Mouse (Mus musculus) midbrain, embryonic 15.5 days (tissue): Measurements from ENCODE around the gene Tlx2. TPM values are rescaled to one million over a fixed set of nuclear protein-coding genes. Genes with fewer than 3 reads are reported as not detected.

Experiments
- ATAC-seq: fragments of 200-750 bp; cut with Nextera tagmentation; replicated peaks from 2 replicates; pipeline ENCODE4 v1.8.0; 2017; ENCODE audit warnings: moderate TSS enrichment
- H3K27ac ChIP-seq: fragments of 300-500 bp; sonication (generic); 2 replicates; pipeline ENCODE4 v1.5.1; 2015; ENCODE audit warnings: mild to moderate bottlenecking, inconsistent platforms
- H3K27me3 ChIP-seq: fragments of 300-500 bp; sonication (generic); replicated peaks from 2 replicates; pipeline ENCODE4 v1.6.1; 2015; ENCODE audit warnings: inconsistent platforms
- H3K36me3 ChIP-seq: fragments of 300-500 bp; sonication (generic); replicated peaks from 2 replicates; pipeline ENCODE4 v1.6.1; 2015; ENCODE audit warnings: inconsistent platforms
- H3K4me1 ChIP-seq: fragments of 300-500 bp; sonication (generic); 2 replicates; pipeline ENCODE4 v1.6.1; 2015; ENCODE audit warnings: inconsistent platforms
- H3K4me2 ChIP-seq: fragments of 300-500 bp; sonication (generic); 2 replicates; pipeline ENCODE4 v1.6.1; 2015; ENCODE audit warnings: inconsistent platforms, mild to moderate bottlenecking, moderate library complexity
- H3K4me3 ChIP-seq: fragments of 300-500 bp; sonication (generic); 2 replicates; pipeline ENCODE4 v1.5.1; 2015; ENCODE audit warnings: mild to moderate bottlenecking, inconsistent platforms
- H3K9ac ChIP-seq: fragments of 300-500 bp; sonication (generic); 2 replicates; pipeline ENCODE4 v1.6.1; 2015; ENCODE audit warnings: mild to moderate bottlenecking, inconsistent platforms
- H3K9me3 ChIP-seq: fragments of 300-500 bp; sonication (generic); 2 replicates; pipeline ENCODE4 v1.6.1; 2016; ENCODE audit warnings: inconsistent platforms
- WGBS: fragments of 180-500 bp; shearing (Covaris S2); methylation state at CpG from one replicate; pipeline ENCODE4 v1.1.7; 2015; ENCODE audit warnings: mixed read lengths; 5-methylcytosine and 5-hydroxymethylcytosine counted together
- polyA plus RNA-seq: library from polyadenylated mRNA; unstranded; fragments of >200 nt; fragmentation: Nextera tagmentation; extraction: Ambion mirVana; gene quantifications from 2 replicates; pipeline ENCODE4 v1.2.1, GENCODE M21; 2015

Tlx2 gene
- polyA plus RNA-seq, 1 experiment from 2014 or later: not detected

GRCm38 (mm10) chr6:83068706-83069487 lies 1.2 kb downstream of the Tlx2 start:
- no peak for ATAC-seq
- no peak overlapping the region for H3K9ac ChIP-seq
- no peak overlapping the region for H3K27ac ChIP-seq
- peaks cover 27% of the 10 kb centered on the region for H3K4me1 ChIP-seq
- H3K4me2 ChIP-seq: peak overlapping the region; percentile 38
- H3K4me3 ChIP-seq: peak overlapping the region; percentile 25
- no peaks in the 10 kb centered on the region for H3K9me3 ChIP-seq
- peaks cover 94% of the 10 kb centered on the region for H3K27me3 ChIP-seq
- no peaks in the 10 kb centered on the region for H3K36me3 ChIP-seq
- WGBS: under 1% methylated on average over 81 of the region's 81 CpGs

- H3K4me2 ChIP-seq: no peak overlapping the region
- H3K27ac ChIP-seq: no peak overlapping the region
- H3K36me3 ChIP-seq: no peaks in the 10 kb centered on the region
- peaks cover 95% of the 10 kb centered on the region for H3K27me3 ChIP-seq
- no peak overlapping the region for H3K4me3 ChIP-seq
- ATAC-seq: no peak
- H3K9me3 ChIP-seq: no peaks in the 10 kb centered on the region
- H3K9ac ChIP-seq: no peak overlapping the region
- peaks cover 27% of the 10 kb centered on the region for H3K4me1 ChIP-seq
- WGBS: 1% methylated on average over 8 of the region's 8 CpGs
Observed at GRCm38 (mm10) chr6:83068221-83068620, 1.9 kb downstream of the Tlx2 start.

GRCm38 (mm10) chr6:83066441-83066840 lies 3.7 kb downstream of the Tlx2 start:
- no peak overlapping the region for H3K4me2 ChIP-seq
- H3K4me1 ChIP-seq: peaks cover 27% of the 10 kb centered on the region
- no peak for ATAC-seq
- H3K27ac ChIP-seq: no peak overlapping the region
- WGBS: 17% methylated on average over 6 of the region's 6 CpGs
- H3K36me3 ChIP-seq: no peaks in the 10 kb centered on the region
- H3K4me3 ChIP-seq: no peak overlapping the region
- no peak overlapping the region for H3K9ac ChIP-seq
- peaks cover 98% of the 10 kb centered on the region for H3K27me3 ChIP-seq
- no peaks in the 10 kb centered on the region for H3K9me3 ChIP-seq

- Histone ChIP-seq H3K27me3 (peaks cover 96% of the 10 kb centered on the region), H3K9me3 (no peaks in the 10 kb centered on the region), H3K36me3 (no peaks in the 10 kb centered on the region), H3K4me1 (peaks cover 23% of the 10 kb centered on the region), H3K4me2 (no peak overlapping the region), H3K9ac (no peak overlapping the region), H3K4me3 (no peak overlapping the region), H3K27ac (no peak overlapping the region)
- no peak for ATAC-seq
- WGBS: 36% methylated on average over 8 of the region's 8 CpGs
Observed at GRCm38 (mm10) chr6:83065995-83066394, 4.1 kb downstream of the Tlx2 start.

- H3K27ac ChIP-seq: no peak overlapping the region
- WGBS: 83% methylated on average over 2 of the region's 2 CpGs
- H3K9me3 ChIP-seq: no peaks in the 10 kb centered on the region
- H3K4me2 ChIP-seq: no peak overlapping the region
- H3K4me1 ChIP-seq: peaks cover 17% of the 10 kb centered on the region
- H3K27me3 ChIP-seq: peaks cover 27% of the 10 kb centered on the region
- H3K4me3 ChIP-seq: no peak overlapping the region
- ATAC-seq: no peak
- peaks cover 4% of the 10 kb centered on the region; the same call in 1 of the 2 replicates for H3K36me3 ChIP-seq
- no peak overlapping the region for H3K9ac ChIP-seq
Observed at GRCm38 (mm10) chr6:83058725-83059124, 11.4 kb downstream of the Tlx2 start.

- WGBS: 52% methylated on average over 3 of the region's 3 CpGs
- Histone ChIP-seq H3K9ac (no peak within 1 kb of the TSS), H3K4me2 (no peak within 1 kb of the TSS), H3K9me3 (no peaks in the 10 kb centered on the region), H3K27ac (no peak within 1 kb of the TSS), H3K36me3 (peaks cover 4% of the 10 kb centered on the region; the same call in 1 of the 2 replicates), H3K4me1 (peaks cover 26% of the 10 kb centered on the region), H3K4me3 (no peak within 1 kb of the TSS), H3K27me3 (peaks cover 18% of the 10 kb centered on the region)
- no peak for ATAC-seq
Observed at GRCm38 (mm10) chr6:83057790-83058189, 12.3 kb downstream of the Tlx2 start, which contains the start of gene Dqx1. Gene Dqx1, plus strand, starts transcription at chr6:83057844.

GRCm38 (mm10) chr6:83054871-83055431 lies 15.1 kb downstream of the Tlx2 start, which contains the start of gene Htra2:
Gene Htra2, minus strand, starts transcription at chr6:83055273.
- Histone ChIP-seq H3K4me1 (peaks cover 32% of the 10 kb centered on the region), H3K27me3 (no peaks in the 10 kb centered on the region; the same call in 1 of the 2 replicates), H3K4me3 (peak within 1 kb of the TSS; percentile 53), H3K4me2 (peak within 1 kb of the TSS; percentile 82), H3K36me3 (peaks cover 4% of the 10 kb centered on the region; the same call in 1 of the 2 replicates), H3K27ac (peak within 1 kb of the TSS; percentile 84), H3K9ac (peak within 1 kb of the TSS; percentile 78), H3K9me3 (no peaks in the 10 kb centered on the region)
- ATAC-seq: peak; percentile 62
- WGBS: under 1% methylated on average over 50 of the region's 50 CpGs

- peak; percentile 98 for ATAC-seq
- H3K9ac ChIP-seq: peak within 1 kb of the TSS; percentile 78
- H3K4me2 ChIP-seq: peak within 1 kb of the TSS; percentile 82
- peaks cover 4% of the 10 kb centered on the region; the same call in 1 of the 2 replicates for H3K36me3 ChIP-seq
- H3K4me3 ChIP-seq: peak within 1 kb of the TSS; percentile 53
- 0% methylated on average over 58 of the region's 64 CpGs for WGBS
- H3K9me3 ChIP-seq: no peaks in the 10 kb centered on the region
- no peaks in the 10 kb centered on the region for H3K27me3 ChIP-seq
- peaks cover 32% of the 10 kb centered on the region for H3K4me1 ChIP-seq
- H3K27ac ChIP-seq: peak within 1 kb of the TSS; percentile 84
Observed at GRCm38 (mm10) chr6:83054074-83054851, 15.8 kb downstream of the Tlx2 start, which contains the start of gene Aup1. Gene Aup1, plus strand, starts transcription at chr6:83054521.

GRCm38 (mm10) chr6:83053136-83053960 lies 16.7 kb downstream of the Tlx2 start:
- WGBS: 2% methylated on average over 26 of the region's 26 CpGs
- H3K9me3 ChIP-seq: no peaks in the 10 kb centered on the region
- peak overlapping the region; percentile 53 for H3K4me3 ChIP-seq
- peak; percentile 5 for ATAC-seq
- peak overlapping the region; percentile 78 for H3K9ac ChIP-seq
- peaks cover 32% of the 10 kb centered on the region for H3K4me1 ChIP-seq
- peaks cover 4% of the 10 kb centered on the region; the same call in 1 of the 2 replicates for H3K36me3 ChIP-seq
- no peaks in the 10 kb centered on the region for H3K27me3 ChIP-seq
- H3K4me2 ChIP-seq: peak overlapping the region; percentile 82
- H3K27ac ChIP-seq: peak overlapping the region; percentile 84

- Histone ChIP-seq H3K4me2 (no peak overlapping the region), H3K27me3 (no peaks in the 10 kb centered on the region), H3K9me3 (no peaks in the 10 kb centered on the region), H3K27ac (no peak overlapping the region), H3K4me3 (no peak overlapping the region), H3K4me1 (peaks cover 14% of the 10 kb centered on the region), H3K36me3 (no peaks in the 10 kb centered on the region), H3K9ac (no peak overlapping the region)
- WGBS: 75% methylated on average over 10 of the region's 10 CpGs
- no peak for ATAC-seq
Observed at GRCm38 (mm10) chr6:83049367-83049766, 20.7 kb downstream of the Tlx2 start.

GRCm38 (mm10) chr6:83044742-83045141 lies 25.4 kb downstream of the Tlx2 start:
- no peaks in the 10 kb centered on the region for H3K27me3 ChIP-seq
- H3K9me3 ChIP-seq: no peaks in the 10 kb centered on the region
- H3K36me3 ChIP-seq: no peaks in the 10 kb centered on the region
- no peak for ATAC-seq
- H3K27ac ChIP-seq: no peak overlapping the region
- H3K4me2 ChIP-seq: no peak overlapping the region
- H3K9ac ChIP-seq: no peak overlapping the region
- 83% methylated on average over 9 of the region's 9 CpGs for WGBS
- no peaks in the 10 kb centered on the region for H3K4me1 ChIP-seq
- no peak overlapping the region for H3K4me3 ChIP-seq
